Mouse (Mus musculus) midbrain, postnatal 0 days (tissue): ENCODE results near the gene Epas1. TPM values are rescaled to one million over a fixed set of nuclear protein-coding genes. Genes with fewer than 3 reads are reported as not detected.

Source experiments
- ATAC-seq: fragments of 200-750 bp; cut with Nextera tagmentation; 2 replicates; pipeline ENCODE4 v1.8.0; 2017; ENCODE audit warnings: moderate number of reproducible peaks, mild to moderate bottlenecking, moderate TSS enrichment, moderate library complexity; ENCODE audit not compliant: low FRiP score
- DNase-seq: peaks from one replicate; pipeline ENCODE4 v3.0.0-alpha.2; 2015; ENCODE audit warnings: low spot score
- H3K27ac ChIP-seq: fragments of 300-500 bp; sonication (generic); 2 replicates; pipeline ENCODE4 v1.5.1; 2014; ENCODE audit warnings: low read depth, mild to moderate bottlenecking, low read length, mixed read lengths
- H3K27me3 ChIP-seq: fragments of 300-500 bp; sonication (generic); 2 replicates; pipeline ENCODE4 v1.6.1; 2014; ENCODE audit warnings: low read length, control low read depth, mixed read lengths; ENCODE audit not compliant: insufficient read depth
- H3K36me3 ChIP-seq: fragments of 300-500 bp; sonication (generic); 2 replicates; pipeline ENCODE4 v1.6.1; 2014; ENCODE audit warnings: low read length, control low read depth, mixed read lengths; ENCODE audit not compliant: insufficient read depth
- H3K4me1 ChIP-seq: fragments of 300-500 bp; sonication (generic); 2 replicates; pipeline ENCODE4 v1.6.1; 2014; ENCODE audit warnings: mild to moderate bottlenecking, control low read depth, antibody characterized with exemption, low read length, mixed read lengths; ENCODE audit not compliant: insufficient read depth
- H3K4me2 ChIP-seq: fragments of 300-500 bp; sonication (generic); 2 replicates; pipeline ENCODE4 v1.6.1; 2014; ENCODE audit warnings: low read depth, mild to moderate bottlenecking, low read length, mixed read lengths; ENCODE audit not compliant: poor library complexity, severe bottlenecking
- H3K4me3 ChIP-seq: fragments of 300-500 bp; sonication (generic); 2 replicates; pipeline ENCODE4 v1.5.1; 2014; ENCODE audit warnings: low read depth, mild to moderate bottlenecking, low read length, moderate library complexity
- H3K9ac ChIP-seq: fragments of 300-500 bp; sonication (generic); replicated peaks from 2 replicates; pipeline ENCODE4 v1.6.1; 2014; ENCODE audit warnings: mild to moderate bottlenecking, low read length, moderate library complexity, mixed read lengths; ENCODE audit not compliant: poor library complexity, severe bottlenecking
- H3K9me3 ChIP-seq: fragments of 300-500 bp; sonication (generic); 2 replicates; pipeline ENCODE4 v1.6.1; 2016; ENCODE audit warnings: low read length, control low read depth
- CTCF ChIP-seq: IDR thresholded peaks from 2 replicates; pipeline ENCODE4 v1.5.1; 2016; ENCODE audit warnings: antibody characterized with exemption, mild to moderate bottlenecking
- WGBS: fragments of 180-500 bp; shearing (Covaris S2); extraction: QIAGEN DNeasy Blood & Tissue Kit; methylation state at CpG from one replicate; pipeline ENCODE4 v1.1.7; 2014; 5-methylcytosine and 5-hydroxymethylcytosine counted together
- polyA plus RNA-seq: library from polyadenylated mRNA; unstranded; fragments of >200 nt; fragmentation: Nextera tagmentation; extraction: Ambion mirVana; gene quantifications from 2 replicates; pipeline ENCODE4 v1.2.1, GENCODE M21; 2015
- total RNA-seq: library from RNA; depleted of rRNA; stranded (reverse); fragments of >200 nt; gene quantifications from 2 replicates; pipeline ENCODE4 v1.2.3, GENCODE M21; 2014

Gene Epas1
- total and polyA plus RNA-seq, 2 experiments from 2014 or later: 6.3 to 17.5 TPM

GRCm38 (mm10) chr17:86769330-86770211 lies 16.1 kb downstream of the Epas1 start:
- H3K4me3 ChIP-seq: no peak overlapping the region
- H3K27me3 ChIP-seq: no peaks in the 10 kb centered on the region
- 78% methylated on average over 16 of the region's 16 CpGs for WGBS
- no peak overlapping the region for H3K4me2 ChIP-seq
- H3K4me1 ChIP-seq: peaks cover 3% of the 10 kb centered on the region; the same call in 1 of the 2 replicates
- no peak overlapping the region for H3K27ac ChIP-seq
- TF ChIP-seq CTCF: no peak
- H3K9ac ChIP-seq: no peak overlapping the region
- no peaks in the 10 kb centered on the region for H3K9me3 ChIP-seq
- ATAC-seq (no peak), DNase-seq (no peak)
- H3K36me3 ChIP-seq: no peaks in the 10 kb centered on the region

DNA sequence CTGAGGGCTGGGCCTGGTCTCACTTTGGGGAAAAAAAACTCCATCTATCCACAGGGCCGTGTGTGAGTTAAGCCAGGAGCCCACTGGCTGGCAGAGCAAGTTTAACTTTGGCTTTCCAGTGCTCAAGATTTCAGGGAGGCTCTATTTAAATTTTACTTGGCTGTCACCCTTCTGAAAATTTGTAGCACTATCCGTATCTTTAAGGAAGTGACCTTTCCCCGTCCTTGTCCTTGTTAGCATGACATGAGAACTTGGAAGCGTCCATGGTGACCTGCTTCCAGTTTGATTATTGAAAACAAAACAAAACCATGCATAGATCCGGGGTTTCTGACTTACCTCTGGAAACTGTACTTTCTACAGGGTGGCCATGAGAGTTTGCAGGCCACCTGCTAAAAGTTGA lies 17.3 kb downstream of the Epas1 start:
- Histone ChIP-seq H3K9ac (no peak overlapping the region), H3K4me3 (no peak overlapping the region), H3K36me3 (no peaks in the 10 kb centered on the region), H3K27ac (no peak overlapping the region), H3K4me2 (no peak overlapping the region), H3K9me3 (no peaks in the 10 kb centered on the region), H3K4me1 (peaks cover 3% of the 10 kb centered on the region; the same call in 1 of the 2 replicates), H3K27me3 (no peaks in the 10 kb centered on the region)
- ATAC-seq (no peak), DNase-seq (no peak)
- TF ChIP-seq CTCF: no peak
- 79% methylated on average over 5 of the region's 5 CpGs for WGBS

- ATAC-seq (no peak), DNase-seq (no peak)
- no peak overlapping the region for H3K4me3 ChIP-seq
- no peaks in the 10 kb centered on the region for H3K27me3 ChIP-seq
- WGBS: 66% methylated on average over 11 of the region's 11 CpGs
- H3K4me1 ChIP-seq: peaks cover 3% of the 10 kb centered on the region; the same call in 1 of the 2 replicates
- no peaks in the 10 kb centered on the region for H3K9me3 ChIP-seq
- H3K36me3 ChIP-seq: no peaks in the 10 kb centered on the region
- no peak overlapping the region for H3K27ac ChIP-seq
- no peak overlapping the region for H3K9ac ChIP-seq
- H3K4me2 ChIP-seq: no peak overlapping the region
- TF ChIP-seq CTCF: no peak
Observed at GRCm38 (mm10) chr17:86772035-86772434, 18.5 kb downstream of the Epas1 start.

DNA sequence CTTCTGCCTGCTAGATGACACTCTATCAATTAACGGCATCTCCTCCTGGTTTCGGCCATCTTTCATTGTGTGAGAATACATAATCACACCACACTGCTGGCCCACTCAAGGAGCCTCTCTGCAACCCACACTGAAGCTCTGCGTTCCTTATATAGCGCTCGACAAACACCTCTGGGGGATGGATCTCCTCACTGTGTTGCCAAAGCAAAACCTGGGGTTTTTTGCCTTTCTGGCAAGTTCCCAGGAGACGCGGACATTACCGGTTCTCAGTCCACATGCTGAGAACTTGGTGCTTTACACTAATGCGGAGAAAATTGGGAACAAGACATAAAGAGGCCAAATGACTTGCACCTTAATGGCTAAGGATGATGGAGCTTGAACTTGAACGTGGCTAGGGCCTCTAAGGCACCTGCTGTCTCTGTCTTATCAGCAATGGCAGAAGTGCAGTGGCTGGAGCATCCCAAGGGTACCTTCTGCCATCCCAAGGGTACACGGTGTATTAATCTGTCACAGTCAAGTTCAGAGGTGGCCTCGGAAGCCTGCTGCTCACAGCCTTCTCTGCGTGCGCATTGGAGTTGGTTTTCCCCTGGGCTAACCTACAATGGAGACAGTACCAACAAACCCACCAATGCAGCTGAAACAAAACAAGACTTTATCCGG lies 19.6 kb downstream of the Epas1 start:
- Histone ChIP-seq H3K4me2 (no peak overlapping the region), H3K9me3 (no peaks in the 10 kb centered on the region), H3K4me1 (peaks cover 3% of the 10 kb centered on the region; the same call in 1 of the 2 replicates), H3K36me3 (no peaks in the 10 kb centered on the region), H3K9ac (no peak overlapping the region), H3K27ac (no peak overlapping the region), H3K27me3 (no peaks in the 10 kb centered on the region), H3K4me3 (no peak overlapping the region)
- no peak for TF ChIP-seq CTCF
- 87% methylated on average over 15 of the region's 15 CpGs for WGBS
- no peak for DNase-seq
- no peak for ATAC-seq

- Histone ChIP-seq H3K4me3 (no peak overlapping the region), H3K9ac (no peak overlapping the region), H3K4me2 (no peak overlapping the region), H3K27me3 (no peaks in the 10 kb centered on the region), H3K9me3 (no peaks in the 10 kb centered on the region), H3K27ac (no peak overlapping the region), H3K36me3 (no peaks in the 10 kb centered on the region), H3K4me1 (peaks cover 6% of the 10 kb centered on the region; the same call in 1 of the 2 replicates)
- WGBS: 88% methylated on average over 12 of the region's 12 CpGs
- no peak for TF ChIP-seq CTCF
- no peak for ATAC-seq
- no peak for DNase-seq
Observed at GRCm38 (mm10) chr17:86776538-86776937, 23.0 kb downstream of the Epas1 start.

DNA sequence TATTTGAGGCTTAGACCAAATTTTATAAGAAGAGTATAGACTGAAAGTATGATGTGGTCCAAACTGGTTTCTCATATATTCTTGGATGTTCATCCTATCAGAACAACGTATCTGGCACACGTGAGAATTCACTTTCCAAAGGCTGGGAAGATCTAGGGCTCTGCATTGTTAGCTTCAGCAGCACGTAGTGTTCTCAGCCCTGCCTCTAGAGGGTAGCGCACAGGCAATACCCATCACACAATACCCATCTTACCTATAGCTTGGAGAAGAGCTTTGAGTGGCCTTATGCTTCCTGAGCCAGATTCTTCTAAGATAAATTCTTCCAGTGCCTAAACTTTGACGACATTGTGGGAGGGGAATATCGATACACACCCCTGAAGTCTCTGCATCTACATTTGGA lies 24.6 kb downstream of the Epas1 start:
- peaks cover 6% of the 10 kb centered on the region; the same call in 1 of the 2 replicates for H3K4me1 ChIP-seq
- no peak for TF ChIP-seq CTCF
- DNase-seq (no peak), ATAC-seq (no peak)
- H3K9ac ChIP-seq: no peak overlapping the region
- no peaks in the 10 kb centered on the region for H3K9me3 ChIP-seq
- H3K27me3 ChIP-seq: no peaks in the 10 kb centered on the region
- no peak overlapping the region for H3K4me2 ChIP-seq
- no peak overlapping the region for H3K4me3 ChIP-seq
- H3K27ac ChIP-seq: no peak overlapping the region
- H3K36me3 ChIP-seq: no peaks in the 10 kb centered on the region
- 93% methylated on average over 6 of the region's 6 CpGs for WGBS
